Mouse (Mus musculus) small intestine, adult 2 months (tissue): ENCODE measurements around the gene Mlf2.

Experiments
- CTCF ChIP-seq: fragments of 200-500 bp; IDR thresholded peaks from 2 replicates; pipeline ENCODE4 v1.5.1; 2012; ENCODE audit warnings: low read depth, mild to moderate bottlenecking, control low read depth, inconsistent platforms, low read length, moderate library complexity, mixed read lengths; ENCODE audit not compliant: insufficient replicate concordance, insufficient read length; ENCODE audit errors: extremely low read depth
- POLR2A ChIP-seq: fragments of 200-500 bp; IDR thresholded peaks from 2 replicates; pipeline ENCODE4 v1.6.1; 2012; ENCODE audit warnings: low read depth, mild to moderate bottlenecking, control low read depth, inconsistent platforms, low read length, moderate library complexity

DNA sequence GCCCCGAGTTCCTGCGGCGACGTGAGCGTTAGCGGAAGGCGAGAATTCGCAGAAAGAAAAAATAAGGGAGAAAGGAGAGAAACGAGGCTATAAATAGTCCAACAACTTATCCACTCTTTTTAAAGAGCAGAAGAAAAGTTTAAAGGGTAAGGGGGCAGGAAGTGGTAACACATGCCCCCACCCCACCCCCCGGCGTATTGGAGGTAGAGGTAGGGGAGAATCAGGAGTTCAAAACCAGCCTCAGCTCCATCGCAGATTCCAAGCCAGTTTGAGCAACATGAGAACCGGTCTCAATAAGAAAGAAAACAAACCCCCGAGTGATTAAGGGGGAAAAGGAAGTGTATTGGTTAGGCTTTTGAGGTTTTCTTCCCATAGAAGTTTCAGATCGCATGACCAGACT, 34.6 kb downstream of the Mlf2 start:
- TF ChIP-seq CTCF = no peak
- no peak for TF ChIP-seq POLR2A
